Mouse (Mus musculus) brain, embryonic 14.5 days (tissue): ENCODE measurements around the gene Znrf3.

Experiments
- CTCF ChIP-seq: fragments of 200-500 bp; IDR thresholded peaks from 2 replicates; pipeline ENCODE4 v1.5.1; 2012; ENCODE audit warnings: inconsistent platforms, mild to moderate bottlenecking, moderate library complexity, borderline replicate concordance; ENCODE audit not compliant: insufficient read depth, insufficient read length; ENCODE audit errors: extremely low read depth
- POLR2A ChIP-seq: fragments of 200-500 bp; IDR thresholded peaks from 2 replicates; pipeline ENCODE4 v1.6.1; 2012; ENCODE audit warnings: mild to moderate bottlenecking, inconsistent platforms, borderline replicate concordance; ENCODE audit not compliant: poor library complexity, insufficient read depth, insufficient read length, severe bottlenecking; ENCODE audit errors: extremely low read depth

- TF ChIP-seq POLR2A = no peak
- TF ChIP-seq CTCF = no peak
Measured at GRCm38 (mm10) chr11:5306017-5306416, 138.6 kb downstream of the Znrf3 start.
